Mouse (Mus musculus): ENCODE measurements around the gene Mmp28. TPM values are rescaled to one million over a fixed set of nuclear protein-coding genes. Genes with fewer than 3 reads are reported as not detected.

Gene Mmp28
- polyA plus RNA-seq, 1 experiment from 2014 or later, result 3.2 TPM

DNA sequence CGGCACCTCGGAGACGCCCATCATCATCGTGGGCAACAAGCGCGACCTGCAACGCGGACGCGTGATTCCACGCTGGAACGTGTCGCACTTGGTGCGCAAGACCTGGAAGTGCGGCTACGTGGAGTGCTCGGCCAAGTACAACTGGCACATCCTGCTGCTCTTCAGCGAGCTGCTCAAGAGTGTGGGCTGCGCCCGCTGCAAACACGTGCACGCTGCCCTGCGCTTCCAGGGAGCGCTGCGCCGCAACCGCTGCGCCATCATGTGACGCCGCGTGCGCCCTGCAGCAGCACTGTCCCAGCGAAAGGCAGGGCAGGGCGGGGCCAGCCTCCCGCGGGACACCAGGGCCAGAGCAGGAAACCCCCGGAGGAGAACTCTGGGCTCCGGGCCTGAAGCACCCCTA lies 44.3 kb downstream of the Mmp28 start:
- peak overlapping the region; percentile 43 for H3K4me2 ChIP-seq (replicated peaks)
- WGBS, result 7% methylated on average over 38 of the region's 38 CpGs
- peak overlapping the region; percentile 16; the same call in 1 of the 2 replicates for H3K4me3 ChIP-seq
- peaks cover 7% of the 10 kb centered on the region for H3K4me1 ChIP-seq
- 0 out of 2 replicates have a peak overlapping the region, but pooled peaks have one; percentile 8 for H3K9ac ChIP-seq
- H3K27me3 ChIP-seq, result peaks cover 56% of the 10 kb centered on the region
- peak; percentile 68 for ATAC-seq (ENCODE audit: low FRiP score)
- H3K27ac ChIP-seq, result no peak overlapping the region
- no peaks in the 10 kb centered on the region for H3K36me3 ChIP-seq
- H3K9me3 ChIP-seq (replicated peaks), result no peaks in the 10 kb centered on the region

DNA sequence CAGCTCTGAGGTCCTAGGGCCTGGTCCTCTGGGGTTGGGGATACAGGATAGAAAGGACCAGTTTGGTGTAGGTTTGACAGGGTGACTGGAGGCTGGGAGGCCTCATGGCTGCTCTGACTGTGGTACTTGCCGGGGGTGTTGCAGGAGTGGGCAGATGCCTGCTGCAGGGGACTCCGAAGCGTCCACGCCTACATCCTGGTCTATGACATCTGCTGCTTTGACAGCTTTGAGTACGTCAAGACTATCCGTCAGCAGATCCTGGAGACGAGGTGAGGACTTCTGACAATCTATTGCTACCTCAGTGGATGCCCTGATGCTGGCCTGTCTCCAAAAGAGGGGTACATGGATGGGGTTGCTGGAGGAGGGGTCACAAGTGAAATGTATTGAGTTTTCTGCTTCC lies 45.2 kb downstream of the Mmp28 start:
- Histone ChIP-seq H3K4me2 (replicated peaks) (no peak overlapping the region), H3K27me3 (peaks cover 52% of the 10 kb centered on the region), H3K4me1 (peaks cover 7% of the 10 kb centered on the region), H3K9me3 (replicated peaks) (no peaks in the 10 kb centered on the region), H3K9ac (no peak overlapping the region), H3K27ac (no peak overlapping the region), H3K36me3 (no peaks in the 10 kb centered on the region), H3K4me3 (no peak overlapping the region)
- WGBS, result 77% methylated on average over 7 of the region's 7 CpGs
- no peak for ATAC-seq (ENCODE audit: low FRiP score)

DNA sequence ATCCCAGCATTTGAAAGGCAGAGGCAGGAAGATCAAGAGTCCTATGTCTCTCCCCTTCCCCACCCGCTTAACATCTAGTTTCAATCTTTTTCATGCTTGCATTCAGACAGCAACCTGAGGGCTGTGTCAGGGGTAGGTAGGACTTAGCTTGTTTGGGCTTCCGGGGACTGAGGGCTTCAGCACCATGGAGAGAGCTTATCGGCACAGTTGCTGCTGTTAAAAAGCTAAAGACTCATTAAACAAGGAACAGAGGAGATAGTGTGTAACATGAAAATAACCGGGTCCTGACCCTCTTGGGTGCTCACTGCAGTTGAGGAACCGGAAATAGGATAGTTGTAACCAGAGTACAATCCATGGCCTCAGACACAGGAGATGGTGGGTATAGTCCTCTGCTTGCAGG lies 45.8 kb downstream of the Mmp28 start:
- Histone ChIP-seq H3K9me3 (replicated peaks) (no peaks in the 10 kb centered on the region), H3K4me3 (no peak overlapping the region), H3K4me2 (replicated peaks) (no peak overlapping the region), H3K27ac (no peak overlapping the region), H3K27me3 (peaks cover 54% of the 10 kb centered on the region), H3K9ac (no peak overlapping the region), H3K36me3 (no peaks in the 10 kb centered on the region), H3K4me1 (peaks cover 7% of the 10 kb centered on the region)
- ATAC-seq (ENCODE audit: low FRiP score), result no peak
- 14% methylated on average over 5 of the region's 5 CpGs for WGBS

DNA sequence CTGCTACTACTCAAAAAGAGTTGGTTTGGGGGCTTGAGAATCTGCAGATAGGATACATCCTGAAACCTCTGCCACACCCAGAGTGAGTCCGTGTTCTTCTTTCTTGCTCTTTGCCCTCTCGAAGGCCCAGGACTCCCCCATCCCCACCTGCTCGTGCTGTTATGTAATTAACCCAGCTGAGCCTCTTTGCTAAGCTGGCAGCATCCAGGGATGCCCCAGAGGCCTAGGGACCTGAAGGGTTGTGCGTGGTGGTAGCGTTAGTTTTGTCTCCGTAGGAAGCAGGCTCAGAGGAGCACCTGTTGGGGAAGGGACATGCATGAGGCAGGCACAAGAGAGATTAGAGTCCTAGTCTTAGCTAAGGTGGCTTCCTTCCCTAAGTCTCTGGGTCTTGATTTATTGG lies 52.4 kb downstream of the Mmp28 start:
- H3K4me3 ChIP-seq, result peak overlapping the region; percentile 92
- H3K9me3 ChIP-seq (replicated peaks), result no peaks in the 10 kb centered on the region
- peak overlapping the region; percentile 96 for H3K9ac ChIP-seq
- peaks cover 16% of the 10 kb centered on the region for H3K4me1 ChIP-seq
- 25% methylated on average over 6 of the region's 6 CpGs for WGBS
- peak overlapping the region; percentile 68 for H3K4me2 ChIP-seq (replicated peaks)
- 0 out of 2 replicates have a peak, but pooled peaks cover 6% of the 10 kb centered on the region for H3K27me3 ChIP-seq
- H3K27ac ChIP-seq, result no peak overlapping the region
- no peaks in the 10 kb centered on the region for H3K36me3 ChIP-seq
- no peak for ATAC-seq (ENCODE audit: low FRiP score)

DNA sequence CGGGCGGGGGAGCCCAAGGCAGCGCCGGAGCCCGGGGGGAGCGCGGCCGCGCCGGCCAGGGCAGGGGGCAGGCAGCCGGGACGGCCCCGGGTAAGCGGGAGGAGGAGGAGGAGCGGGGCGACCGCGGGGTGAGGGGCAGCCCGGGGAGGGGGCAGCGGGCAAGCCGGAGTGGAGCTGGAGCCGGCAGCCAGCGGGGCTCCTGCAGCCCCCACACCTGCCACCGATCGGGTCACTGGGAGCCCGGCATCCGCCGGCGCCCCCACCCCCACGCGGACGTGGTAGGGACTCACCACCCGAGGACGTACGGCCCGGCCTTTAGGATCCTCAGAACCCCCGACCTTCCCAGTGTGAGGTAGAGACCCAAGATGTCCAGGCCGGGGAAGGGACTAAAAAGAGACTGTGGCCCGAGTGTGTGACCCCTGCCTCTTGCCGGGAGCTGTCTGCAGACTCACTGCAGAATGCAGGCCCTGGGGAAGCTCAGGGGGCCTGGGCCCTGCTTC lies 53.0 kb downstream of the Mmp28 start:
- 0 out of 2 replicates have a peak, but pooled peaks cover 6% of the 10 kb centered on the region for H3K27me3 ChIP-seq
- no peaks in the 10 kb centered on the region for H3K9me3 ChIP-seq (replicated peaks)
- peak overlapping the region; percentile 96 for H3K9ac ChIP-seq
- no peaks in the 10 kb centered on the region for H3K36me3 ChIP-seq
- H3K4me3 ChIP-seq, result peak overlapping the region; percentile 92
- ATAC-seq (ENCODE audit: low FRiP score), result peak; percentile 27
- WGBS, result 1% methylated on average over 25 of the region's 40 CpGs
- peaks cover 16% of the 10 kb centered on the region for H3K4me1 ChIP-seq
- peak overlapping the region; percentile 71 for H3K27ac ChIP-seq
- peak overlapping the region; percentile 68 for H3K4me2 ChIP-seq (replicated peaks)

DNA sequence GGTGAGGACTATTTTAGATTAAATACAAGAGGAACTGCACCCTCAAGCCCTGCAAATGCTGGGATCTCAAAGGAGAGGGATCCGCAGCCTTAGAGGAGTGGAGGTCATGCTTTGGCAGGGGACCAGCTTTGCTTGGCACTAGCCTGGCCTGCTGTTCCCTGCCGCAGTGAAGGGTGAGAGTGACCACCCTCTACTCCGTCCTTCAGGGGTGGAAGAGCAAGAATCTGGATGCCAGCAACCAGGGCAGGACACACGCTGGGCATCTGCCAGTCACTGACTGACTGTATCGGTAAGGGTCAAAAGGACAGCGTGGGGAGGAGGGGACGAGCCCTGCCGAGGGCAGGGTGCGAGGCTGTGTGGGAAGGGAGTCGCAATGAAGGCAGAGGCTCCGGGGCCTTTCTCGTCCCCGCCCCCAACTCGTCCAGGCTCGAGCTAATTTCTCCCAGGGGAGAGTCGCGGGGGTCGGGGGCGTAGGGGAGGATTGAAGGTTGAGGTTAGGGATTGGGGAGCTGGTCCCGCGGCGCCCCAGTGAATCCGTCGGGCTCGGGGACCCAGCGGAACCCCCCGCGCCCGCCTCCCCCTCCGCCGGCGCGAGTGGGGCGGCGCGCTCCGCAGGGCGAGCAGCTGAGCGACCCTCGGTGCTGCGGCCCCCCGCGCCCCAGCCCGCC lies 53.6 kb downstream of the Mmp28 start, which contains the start of gene Rasl10b:
Gene Rasl10b, plus strand, starts transcription at position 51 of the 668 bp plus-strand sequence.
- peak; percentile 78 for ATAC-seq (ENCODE audit: low FRiP score)
- H3K9ac ChIP-seq, result peak within 1 kb of the TSS; percentile 96
- peaks cover 16% of the 10 kb centered on the region for H3K4me1 ChIP-seq
- no peaks in the 10 kb centered on the region for H3K36me3 ChIP-seq
- under 1% methylated on average over 22 of the region's 44 CpGs for WGBS
- peak within 1 kb of the TSS; percentile 68 for H3K4me2 ChIP-seq (replicated peaks)
- H3K9me3 ChIP-seq (replicated peaks), result no peaks in the 10 kb centered on the region
- H3K27ac ChIP-seq, result peak within 1 kb of the TSS; percentile 71
- H3K4me3 ChIP-seq, result peak within 1 kb of the TSS; percentile 92
- 0 out of 2 replicates have a peak, but pooled peaks cover 6% of the 10 kb centered on the region for H3K27me3 ChIP-seq

DNA sequence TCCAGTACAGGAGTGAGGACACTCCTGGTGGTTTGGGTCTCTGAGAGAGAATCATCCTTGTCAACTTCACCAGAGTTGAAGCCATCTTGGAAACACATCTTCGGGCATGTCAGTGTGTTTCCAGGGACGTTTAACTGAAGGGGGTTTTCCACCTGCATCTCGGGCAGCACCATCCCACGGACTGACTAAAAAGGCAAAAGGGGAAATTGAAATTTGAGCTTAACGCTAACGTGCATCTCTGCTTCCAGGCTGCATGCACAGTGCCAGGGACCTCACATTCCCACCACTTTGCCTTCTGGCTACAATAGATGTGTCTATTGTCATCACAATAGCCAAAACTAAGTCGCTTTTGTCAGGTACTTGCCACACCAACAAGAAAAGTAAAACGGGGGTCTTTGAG lies 54.6 kb downstream of the Mmp28 start:
- no peak overlapping the region for H3K9ac ChIP-seq
- no peaks in the 10 kb centered on the region for H3K9me3 ChIP-seq (replicated peaks)
- 0 out of 2 replicates have a peak, but pooled peaks cover 6% of the 10 kb centered on the region for H3K27me3 ChIP-seq
- H3K36me3 ChIP-seq, result peaks cover 9% of the 10 kb centered on the region
- H3K27ac ChIP-seq, result no peak overlapping the region
- H3K4me2 ChIP-seq (replicated peaks), result no peak overlapping the region
- peaks cover 16% of the 10 kb centered on the region for H3K4me1 ChIP-seq
- 35% methylated on average over 8 of the region's 8 CpGs for WGBS
- H3K4me3 ChIP-seq, result no peak overlapping the region
- ATAC-seq (ENCODE audit: low FRiP score), result no peak

DNA sequence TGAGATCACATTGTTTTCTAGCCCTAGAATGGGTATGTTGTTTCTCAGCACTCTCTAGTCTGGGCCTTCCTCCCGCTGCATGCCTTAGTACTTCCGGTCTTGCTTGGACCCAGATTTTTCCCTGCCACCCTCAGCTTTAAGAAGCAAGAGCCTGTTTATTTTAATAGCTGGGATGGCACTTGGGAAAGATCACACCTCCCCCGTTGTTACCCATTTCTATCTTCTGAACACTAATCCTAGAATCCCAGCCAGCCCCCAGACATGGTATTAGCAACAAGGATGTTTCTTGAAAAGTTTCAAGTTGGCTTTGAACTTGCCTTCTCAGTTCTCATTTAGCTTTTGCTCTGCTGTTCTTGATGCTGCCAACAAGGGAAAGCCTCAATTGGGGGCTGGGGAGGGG lies 56.5 kb downstream of the Mmp28 start:
- peaks cover 21% of the 10 kb centered on the region for H3K36me3 ChIP-seq
- no peak overlapping the region for H3K9ac ChIP-seq
- WGBS, result 67% methylated on average over 3 of the region's 3 CpGs
- H3K4me1 ChIP-seq, result peaks cover 16% of the 10 kb centered on the region
- H3K4me3 ChIP-seq, result no peak overlapping the region
- H3K4me2 ChIP-seq (replicated peaks), result no peak overlapping the region
- no peaks in the 10 kb centered on the region for H3K27me3 ChIP-seq
- H3K27ac ChIP-seq, result no peak overlapping the region
- no peaks in the 10 kb centered on the region for H3K9me3 ChIP-seq (replicated peaks)
- ATAC-seq (ENCODE audit: low FRiP score), result no peak

DNA sequence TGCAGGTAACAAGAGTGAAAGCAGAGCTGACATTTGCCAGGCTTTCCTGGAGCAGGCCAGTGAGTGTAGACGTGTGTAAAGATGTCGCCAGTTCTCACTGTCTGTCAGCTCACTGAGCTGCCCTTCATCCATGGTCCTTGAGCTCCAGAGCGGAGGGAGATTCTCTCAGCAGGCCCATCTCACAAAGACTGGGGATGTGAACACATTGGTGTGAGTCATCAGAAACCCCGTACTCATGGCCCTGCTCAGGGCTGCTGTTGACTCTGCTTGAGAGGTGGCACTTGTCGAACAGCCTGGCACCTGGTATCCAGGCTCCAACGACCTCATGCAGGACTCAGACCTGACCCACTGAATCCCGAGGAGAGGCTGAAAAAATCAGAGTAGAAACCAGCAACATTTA lies 59.1 kb downstream of the Mmp28 start:
- ATAC-seq (ENCODE audit: low FRiP score), result no peak
- Histone ChIP-seq H3K4me3 (no peak overlapping the region), H3K9ac (no peak overlapping the region), H3K4me1 (no peaks in the 10 kb centered on the region), H3K36me3 (peaks cover 35% of the 10 kb centered on the region), H3K27ac (no peak overlapping the region), H3K9me3 (replicated peaks) (no peaks in the 10 kb centered on the region), H3K27me3 (no peaks in the 10 kb centered on the region), H3K4me2 (replicated peaks) (no peak overlapping the region)
- 92% methylated on average over 7 of the region's 7 CpGs for WGBS

DNA sequence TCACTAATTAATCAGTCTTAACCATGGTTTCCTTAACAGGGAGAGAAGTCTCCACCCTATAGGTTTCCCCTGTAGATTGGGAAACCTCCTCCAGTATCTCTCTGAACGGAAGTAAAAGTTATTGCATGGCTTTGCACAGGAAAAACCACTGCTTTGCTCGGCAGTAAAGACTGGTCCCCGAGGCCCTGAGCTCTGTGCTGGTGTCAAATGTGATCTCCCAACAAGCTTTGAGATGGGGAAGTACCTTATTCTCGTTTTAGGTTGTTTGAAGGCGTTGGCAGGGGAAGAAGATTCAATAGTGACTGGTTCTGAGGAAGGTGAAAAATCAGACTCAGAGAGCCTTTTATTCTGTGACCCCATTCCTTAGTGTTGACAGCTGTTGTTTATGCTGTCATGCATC lies 64.1 kb downstream of the Mmp28 start:
- H3K27me3 ChIP-seq, result no peaks in the 10 kb centered on the region
- 77% methylated on average over 5 of the region's 5 CpGs for WGBS
- no peaks in the 10 kb centered on the region for H3K9me3 ChIP-seq (replicated peaks)
- no peak overlapping the region for H3K4me2 ChIP-seq (replicated peaks)
- no peak overlapping the region for H3K9ac ChIP-seq
- H3K36me3 ChIP-seq, result peaks cover 58% of the 10 kb centered on the region
- no peak overlapping the region for H3K4me3 ChIP-seq
- peaks cover 10% of the 10 kb centered on the region for H3K4me1 ChIP-seq
- no peak for ATAC-seq (ENCODE audit: low FRiP score)
- H3K27ac ChIP-seq, result no peak overlapping the region

DNA sequence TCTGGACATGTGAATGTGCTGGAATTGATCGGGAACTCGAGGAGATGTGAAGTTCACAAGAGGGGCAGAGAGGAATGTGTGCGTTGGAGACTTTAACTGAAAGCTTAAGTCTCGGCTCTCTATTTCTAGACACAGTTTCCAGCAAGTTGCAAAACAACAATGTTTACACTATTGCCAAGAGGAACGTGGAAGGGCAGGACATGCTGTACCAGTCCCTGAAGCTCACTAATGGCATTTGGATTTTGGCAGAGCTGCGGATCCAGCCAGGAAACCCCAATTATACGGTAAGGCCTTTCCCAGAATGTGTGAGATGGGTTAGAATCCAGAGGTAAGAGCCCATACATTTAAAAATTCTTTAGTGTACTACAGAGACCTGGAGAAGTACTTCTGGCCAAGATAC lies 65.2 kb downstream of the Mmp28 start:
- H3K4me1 ChIP-seq, result peaks cover 10% of the 10 kb centered on the region
- no peak for ATAC-seq (ENCODE audit: low FRiP score)
- H3K27me3 ChIP-seq, result no peaks in the 10 kb centered on the region
- peaks cover 54% of the 10 kb centered on the region for H3K36me3 ChIP-seq
- no peak overlapping the region for H3K4me3 ChIP-seq
- 93% methylated on average over 7 of the region's 7 CpGs for WGBS
- H3K27ac ChIP-seq, result no peak overlapping the region
- no peak overlapping the region for H3K4me2 ChIP-seq (replicated peaks)
- H3K9me3 ChIP-seq (replicated peaks), result no peaks in the 10 kb centered on the region
- H3K9ac ChIP-seq, result no peak overlapping the region

DNA sequence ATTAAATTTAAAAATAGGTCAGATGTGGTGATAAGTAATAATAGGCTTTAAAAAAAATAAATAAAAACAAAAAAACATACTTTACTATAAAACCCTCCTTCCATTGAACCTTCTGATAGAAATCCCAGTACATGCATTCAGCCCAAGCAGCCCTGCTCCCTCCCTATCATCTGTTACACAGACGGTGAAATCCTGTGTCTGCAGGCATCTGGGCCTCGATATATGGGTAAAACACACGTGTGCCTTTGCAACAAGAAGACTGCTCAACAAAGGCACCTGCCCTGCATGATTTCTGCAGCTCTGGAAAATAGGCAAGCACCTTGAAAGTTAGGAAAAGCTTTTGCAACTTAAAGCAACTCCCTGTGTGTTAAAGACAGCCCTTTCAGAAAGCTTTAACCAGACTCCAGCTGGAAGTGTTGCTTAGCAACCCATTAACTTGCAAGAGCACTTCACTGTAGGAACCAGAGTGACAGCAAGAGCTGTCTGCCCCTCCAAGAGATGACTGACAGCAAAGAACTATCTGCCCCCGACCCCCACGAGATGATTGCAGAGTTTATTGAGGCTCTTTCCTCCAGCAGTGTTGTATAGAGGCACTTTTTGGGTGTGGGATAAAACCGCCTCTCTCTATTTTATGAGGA lies 68.0 kb downstream of the Mmp28 start:
- peaks cover 10% of the 10 kb centered on the region for H3K4me1 ChIP-seq
- H3K4me3 ChIP-seq, result no peak overlapping the region
- peaks cover 59% of the 10 kb centered on the region for H3K36me3 ChIP-seq
- no peak; the same call in 1 of the 2 replicates for ATAC-seq (ENCODE audit: low FRiP score)
- H3K9ac ChIP-seq, result no peak overlapping the region
- no peaks in the 10 kb centered on the region for H3K9me3 ChIP-seq (replicated peaks)
- H3K4me2 ChIP-seq (replicated peaks), result no peak overlapping the region
- H3K27ac ChIP-seq, result peak overlapping the region; percentile 55; the same call in 1 of the 2 replicates
- 18% methylated on average over 6 of the region's 6 CpGs for WGBS
- no peaks in the 10 kb centered on the region for H3K27me3 ChIP-seq

Measured in hindbrain, embryonic 12.5 days (tissue).